Mouse (Mus musculus) heart, postnatal 25 days (tissue): ENCODE results near the gene Fam180a. TPM values are rescaled to one million over a fixed set of nuclear protein-coding genes. Genes with fewer than 3 reads are reported as not detected.
"Not testable (repeated sequence)": the region's sequence is repeated elsewhere in the genome, so short reads cannot be mapped to it uniquely, and the experiment has no call there.

ENCODE experiments used
- DNase-seq: peaks from one replicate; pipeline ENCODE4 v3.0.0; 2022; ENCODE audit warnings: low spot score
- intact Hi-C: fragments of 180-260 bp; cut with DNase I; formaldehyde crosslinking; loops from one replicate; pipeline ENCODE4 v1.15.1; 2025
- total RNA-seq, 2 experiments: library from RNA; stranded (reverse); gene quantifications; 2 replicates each; pipeline ENCODE4 v1.2.3; 2021

The Fam180a gene
- under 1 TPM; 0.78 to 0.81 TPM for total RNA-seq

GRCm38 (mm10) chr6:35326111-35326515, at the start of gene Fam180a:
Gene Fam180a (minus strand): TSS chr6:35326141.
- DNase-seq, result peak; percentile 45
- intact Hi-C loops, result no loop called here

- intact Hi-C loops, result loop anchor here (10.0 kb wide), 2 partner anchors 89 to 119 kb away; no protein-coding TSS in a partner anchor
- no peak for DNase-seq
Measured at GRCm38 (mm10) chr6:35374052-35374451, 48.1 kb upstream of the Fam180a start.

GRCm38 (mm10) chr6:35370356-35370755, 44.4 kb upstream of the Fam180a start:
- DNase-seq, result no peak

GRCm38 (mm10) chr6:35369578-35370282, 43.8 kb upstream of the Fam180a start:
- intact Hi-C loops, result loop anchor here (10.0 kb wide), 2 partner anchors 85 to 115 kb away; no protein-coding TSS in a partner anchor
- DNase-seq, result not testable (repeated sequence)

More at GRCm38 (mm10) chr6:35370356-35370755, 44.4 kb upstream of the Fam180a start:
- intact Hi-C loops, result loop anchor here (10.0 kb wide), 2 partner anchors 86 to 116 kb away; no protein-coding TSS in a partner anchor

- intact Hi-C loops, result no loop called here
- peak; percentile 63 for DNase-seq
Measured at GRCm38 (mm10) chr6:35362596-35362995, 36.7 kb upstream of the Fam180a start.

- intact Hi-C loops, result no loop called here
- no peak for DNase-seq
Measured at GRCm38 (mm10) chr6:35355320-35355719, 29.4 kb upstream of the Fam180a start.

GRCm38 (mm10) chr6:35354622-35354998, 28.7 kb upstream of the Fam180a start:
- DNase-seq, result no peak
- intact Hi-C loops, result no loop called here

- DNase-seq, result no peak
- intact Hi-C loops, result no loop called here
Measured at GRCm38 (mm10) chr6:35353846-35354621, 28.1 kb upstream of the Fam180a start.

GRCm38 (mm10) chr6:35353416-35353815, 27.5 kb upstream of the Fam180a start:
- DNase-seq, result no peak
- intact Hi-C loops, result no loop called here

GRCm38 (mm10) chr6:35352867-35353266, 26.9 kb upstream of the Fam180a start:
- no peak for DNase-seq
- intact Hi-C loops, result no loop called here

GRCm38 (mm10) chr6:35351826-35352225, 25.9 kb upstream of the Fam180a start:
- no peak for DNase-seq
- intact Hi-C loops, result no loop called here

GRCm38 (mm10) chr6:35349784-35350183, 23.8 kb upstream of the Fam180a start:
- intact Hi-C loops, result no loop called here
- DNase-seq, result peak; percentile 62

GRCm38 (mm10) chr6:35338640-35339039, 12.7 kb upstream of the Fam180a start:
- intact Hi-C loops, result no loop called here
- no peak for DNase-seq

- no peak for DNase-seq
Measured at GRCm38 (mm10) chr6:35337836-35338235, 11.9 kb upstream of the Fam180a start.

GRCm38 (mm10) chr6:35335452-35335851, 9.5 kb upstream of the Fam180a start:
- DNase-seq, result no peak
- intact Hi-C loops, result no loop called here

More at GRCm38 (mm10) chr6:35337836-35338235, 11.9 kb upstream of the Fam180a start:
- intact Hi-C loops, result no loop called here

GRCm38 (mm10) chr6:35334278-35334677, 8.3 kb upstream of the Fam180a start:
- DNase-seq, result no peak
- intact Hi-C loops, result no loop called here

GRCm38 (mm10) chr6:35333632-35334031, 7.7 kb upstream of the Fam180a start:
- no peak for DNase-seq
- intact Hi-C loops, result no loop called here

GRCm38 (mm10) chr6:35330834-35331233, 4.9 kb upstream of the Fam180a start:
- intact Hi-C loops, result no loop called here

GRCm38 (mm10) chr6:35329956-35330355, 4.0 kb upstream of the Fam180a start:
- intact Hi-C loops, result no loop called here
- no peak for DNase-seq

More at GRCm38 (mm10) chr6:35330834-35331233, 4.9 kb upstream of the Fam180a start:
- DNase-seq, result no peak

- no peak for DNase-seq
- intact Hi-C loops, result no loop called here
Measured at GRCm38 (mm10) chr6:35324306-35324705, 1.6 kb downstream of the Fam180a start.

GRCm38 (mm10) chr6:35323046-35323445, 2.9 kb downstream of the Fam180a start:
- DNase-seq, result no peak
- intact Hi-C loops, result no loop called here
